Mouse (Mus musculus) CH12.LX (cell line): ENCODE data around the gene Lsg1. TPM values are rescaled to one million over a fixed set of nuclear protein-coding genes. Genes with fewer than 3 reads are reported as not detected.

Source experiments
- DNase-seq: peaks from one replicate; pipeline ENCODE4 v3.0.0-alpha.2; 2013; ENCODE audit errors: extremely low read depth
- H3K27ac ChIP-seq: 2 replicates; pipeline ENCODE4 v1.5.1; 2012; ENCODE audit warnings: low read depth, mild to moderate bottlenecking, control low read depth, moderate library complexity; ENCODE audit not compliant: insufficient read depth
- H3K27me3 ChIP-seq: replicated peaks from 2 replicates; pipeline ENCODE3; 2012; ENCODE audit warnings: inconsistent platforms
- H3K36me3 ChIP-seq, 2 experiments: replicated peaks in 1 of 2; 2 replicates each; pipeline versions ENCODE3 to v1.6.1; 2012; ENCODE audit warnings: inconsistent platforms in 1 of 2, low read length in 1 of 2, mild to moderate bottlenecking in 1 of 2, mixed read lengths in 1 of 2, moderate library complexity in 1 of 2; ENCODE audit not compliant: control insufficient read depth in 1 of 2, insufficient read depth in 1 of 2
- H3K4me1 ChIP-seq, 2 experiments: 2 replicates each; pipeline ENCODE4 v1.6.1; 2012; ENCODE audit warnings: inconsistent platforms in 1 of 2, moderate library complexity in 1 of 2; ENCODE audit not compliant: insufficient read depth in 2 of 2, control insufficient read depth in 1 of 2
- H3K4me2 ChIP-seq: 2 replicates; pipeline ENCODE4 v1.6.1; 2012; ENCODE audit warnings: low read depth, mild to moderate bottlenecking, control low read depth; ENCODE audit not compliant: poor library complexity, insufficient read depth, severe bottlenecking
- H3K4me3 ChIP-seq, 3 experiments: fragments of 150-350 bp in 1 of 3; sonication (generic) in 1 of 3; replicated peaks in 1 of 3; 2 replicates each; pipeline versions ENCODE3 to v1.5.1; 2011 to 2012; ENCODE audit warnings: low read depth in 2 of 3, low read length in 2 of 3, mild to moderate bottlenecking in 2 of 3, moderate library complexity in 2 of 3, control low read depth in 1 of 3, improper control_type of control experiment in 1 of 3, inconsistent platforms in 1 of 3, mixed read lengths in 1 of 3; ENCODE audit not compliant: poor library complexity in 1 of 3
- H3K79me2 ChIP-seq: replicated peaks from 2 replicates; pipeline ENCODE4 v1.6.1; 2012; ENCODE audit warnings: mild to moderate bottlenecking, moderate library complexity; ENCODE audit not compliant: control insufficient read depth, poor library complexity, insufficient read depth, severe bottlenecking; ENCODE audit errors: extremely low read depth
- H3K9ac ChIP-seq: 2 replicates; pipeline ENCODE4 v1.6.1; 2012; ENCODE audit warnings: low read depth, mild to moderate bottlenecking, control low read depth, moderate library complexity; ENCODE audit not compliant: insufficient read depth
- H3K9me3 ChIP-seq: replicated peaks from 2 replicates; pipeline ENCODE3; 2012; ENCODE audit warnings: low read length, inconsistent platforms, mixed read lengths
- BHLHE40 ChIP-seq: IDR thresholded peaks from 2 replicates; pipeline ENCODE4 v1.6.1; 2011; ENCODE audit warnings: mild to moderate bottlenecking, low read depth, low read length, improper control_type of control experiment
- CHD1 ChIP-seq: IDR thresholded peaks from 2 replicates; pipeline ENCODE4 v1.6.1; 2012; ENCODE audit warnings: low read depth, low read length, improper control_type of control experiment, inconsistent platforms
- CHD2 ChIP-seq: IDR thresholded peaks from 2 replicates; pipeline ENCODE4 v1.6.1; 2011; ENCODE audit warnings: low read length, improper control_type of control experiment
- CTCF ChIP-seq, 2 experiments: IDR thresholded peaks in 1 of 2; conservative IDR thresholded peaks in 1 of 2; 2 replicates each; pipeline ENCODE4 v1.5.1; 2011 to 2012; ENCODE audit warnings: low read depth in 2 of 2, low read length in 2 of 2, improper control_type of control experiment in 1 of 2, inconsistent platforms in 1 of 2, mild to moderate bottlenecking in 1 of 2, moderate library complexity in 1 of 2
- E2F4 ChIP-seq: IDR thresholded peaks from 2 replicates; pipeline ENCODE4 v1.6.1; 2011; ENCODE audit warnings: low read depth, low read length, improper control_type of control experiment; ENCODE audit not compliant: insufficient replicate concordance
- ELF1 ChIP-seq: IDR thresholded peaks from 2 replicates; pipeline ENCODE4 v1.6.1; 2014; ENCODE audit warnings: low read depth, mild to moderate bottlenecking, inconsistent platforms, low read length, improper control_type of control experiment
- EP300 ChIP-seq: IDR thresholded peaks from 2 replicates; pipeline ENCODE4 v1.6.1; 2011; ENCODE audit warnings: low read length, improper control_type of control experiment
- ETS1 ChIP-seq: conservative IDR thresholded peaks from 2 replicates; pipeline ENCODE4 v1.6.1; 2012; ENCODE audit warnings: low read depth, mild to moderate bottlenecking, inconsistent platforms, low read length, improper control_type of control experiment, moderate library complexity
- HCFC1 ChIP-seq: IDR thresholded peaks from 2 replicates; pipeline ENCODE4 v1.6.1; 2012; ENCODE audit warnings: low read depth, mild to moderate bottlenecking, inconsistent platforms, low read length, improper control_type of control experiment
- IRF4 ChIP-seq: IDR thresholded peaks from 2 replicates; pipeline ENCODE4 v1.6.1; 2014; ENCODE audit warnings: low read depth, mild to moderate bottlenecking, inconsistent platforms, low read length, improper control_type of control experiment
- KAT2A ChIP-seq: IDR thresholded peaks from 2 replicates; pipeline ENCODE4 v1.6.1; 2012; ENCODE audit warnings: low read length, improper control_type of control experiment, inconsistent platforms; ENCODE audit not compliant: insufficient replicate concordance
- MAFK ChIP-seq: IDR thresholded peaks from 2 replicates; pipeline ENCODE4 v1.6.1; 2011; ENCODE audit warnings: low read length, improper control_type of control experiment; ENCODE audit not compliant: insufficient replicate concordance
- MAX ChIP-seq: IDR thresholded peaks from 2 replicates; pipeline ENCODE4 v1.6.1; 2011; ENCODE audit warnings: low read length, improper control_type of control experiment
- MAZ ChIP-seq: IDR thresholded peaks from 2 replicates; pipeline ENCODE4 v1.6.1; 2012; ENCODE audit warnings: low read depth, mild to moderate bottlenecking, inconsistent platforms, low read length, improper control_type of control experiment, moderate library complexity
- MEF2A ChIP-seq: IDR thresholded peaks from 2 replicates; pipeline ENCODE4 v1.6.1; 2014; ENCODE audit warnings: low read depth, mild to moderate bottlenecking, inconsistent platforms, low read length, improper control_type of control experiment, borderline replicate concordance
- MXI1 ChIP-seq: IDR thresholded peaks from 2 replicates; pipeline ENCODE4 v1.6.1; 2011; ENCODE audit warnings: mild to moderate bottlenecking, low read depth, low read length, improper control_type of control experiment
- MYC ChIP-seq: IDR thresholded peaks from 2 replicates; pipeline ENCODE4 v1.6.1; 2011; ENCODE audit warnings: low read depth, mild to moderate bottlenecking, improper control_type of control experiment, low read length
- NELFE ChIP-seq: IDR thresholded peaks from 2 replicates; pipeline ENCODE4 v1.6.1; 2011; ENCODE audit warnings: low read depth, low read length, improper control_type of control experiment
- NRF1 ChIP-seq: IDR thresholded peaks from 2 replicates; pipeline ENCODE4 v1.6.1; 2014; ENCODE audit warnings: low read depth, mild to moderate bottlenecking, inconsistent platforms, low read length, improper control_type of control experiment, moderate library complexity
- POLR2A ChIP-seq: IDR thresholded peaks from 2 replicates; pipeline ENCODE4 v1.6.1; 2011; ENCODE audit warnings: low read depth, mild to moderate bottlenecking, improper control_type of control experiment, low read length
- POLR2AphosphoS2 ChIP-seq: IDR thresholded peaks from 2 replicates; pipeline ENCODE4 v1.6.1; 2011; ENCODE audit warnings: low read depth, low read length, improper control_type of control experiment
- SIN3A ChIP-seq: IDR thresholded peaks from 2 replicates; pipeline ENCODE4 v1.6.1; 2012; ENCODE audit warnings: low read length, improper control_type of control experiment, inconsistent platforms
- TBP ChIP-seq: conservative IDR thresholded peaks from 2 replicates; pipeline ENCODE4 v1.6.1; 2011; ENCODE audit warnings: low read depth, low read length, improper control_type of control experiment
- TCF12 ChIP-seq: IDR thresholded peaks from 2 replicates; pipeline ENCODE4 v1.6.1; 2014; ENCODE audit warnings: low read depth, mild to moderate bottlenecking, inconsistent platforms, low read length, improper control_type of control experiment
- UBTF ChIP-seq: IDR thresholded peaks from 2 replicates; pipeline ENCODE4 v1.6.1; 2012; ENCODE audit warnings: low read depth, mild to moderate bottlenecking, inconsistent platforms, low read length, improper control_type of control experiment, moderate library complexity
- USF2 ChIP-seq: conservative IDR thresholded peaks from 2 replicates; pipeline ENCODE4 v1.6.1; 2011; ENCODE audit warnings: low read depth, low read length, improper control_type of control experiment
- ZC3H11A ChIP-seq: IDR thresholded peaks from 2 replicates; pipeline ENCODE4 v1.6.1; 2012; ENCODE audit warnings: low read depth, mild to moderate bottlenecking, inconsistent platforms, low read length, improper control_type of control experiment
- ZMIZ1 ChIP-seq: IDR thresholded peaks from 2 replicates; pipeline ENCODE4 v1.6.1; 2012; ENCODE audit warnings: low read depth, mild to moderate bottlenecking, inconsistent platforms, low read length, improper control_type of control experiment
- ZNF384 ChIP-seq: IDR thresholded peaks from 2 replicates; pipeline ENCODE4 v1.6.1; 2012; ENCODE audit warnings: low read depth, low read length, improper control_type of control experiment, inconsistent platforms
- dilution Hi-C: fragments of 300-500 bp; cut with MboI; formaldehyde crosslinking; loops from 2 replicates; pipeline ENCODE4 v1.14.3; 2020; ENCODE audit warnings: low sequenced_read_pairs; ENCODE audit not compliant: extremely low pct_unique_long_range_greater_than_20kb, extremely low pct_ligation_motif_present
- in situ Hi-C: fragments of 300-500 bp; cut with MboI; formaldehyde crosslinking; loops from 3 replicates; pipeline ENCODE4 v1.14.3; 2019; ENCODE audit warnings: low sequenced_read_pairs, low pct_ligation_motif_present, low pct_unique_long_range_greater_than_20kb, mixed read lengths
- polyA plus RNA-seq: library from polyadenylated mRNA; unstranded; fragments of >175 nt; gene quantifications from 2 replicates; pipeline ENCODE4 v1.2.1, GENCODE M21; 2012; ENCODE audit warnings: low read depth; ENCODE audit not compliant: insufficient read length
- total RNA-seq, 2 experiments: library from RNA; depleted of rRNA; stranded (reverse); fragments of 300-350 nt in 1 of 2; fragments of >200 nt in 1 of 2; gene quantifications; 2 replicates each; pipeline ENCODE4 v1.2.3; 2012 to 2014

Gene Lsg1
- total and polyA plus RNA-seq, 3 experiments: 58.4 to 189 (median 94.7) TPM

- TF ChIP-seq TCF12 (peak; percentile 33; the same call in 1 of the 2 replicates), ELF1 (0 out of 2 replicates have a peak, but pooled peaks have one; percentile 4), ETS1 (peak; percentile 26; the same call in 1 of the 2 replicates), HCFC1 (no peak), CHD2 (no peak), MYC (peak; percentile 82), EP300 (peak; percentile 45), ZNF384 (no peak), UBTF (no peak)
Observed at GRCm38 (mm10) chr16:30511563-30512340, 75.6 kb downstream of the Lsg1 start (continued).

DNA sequence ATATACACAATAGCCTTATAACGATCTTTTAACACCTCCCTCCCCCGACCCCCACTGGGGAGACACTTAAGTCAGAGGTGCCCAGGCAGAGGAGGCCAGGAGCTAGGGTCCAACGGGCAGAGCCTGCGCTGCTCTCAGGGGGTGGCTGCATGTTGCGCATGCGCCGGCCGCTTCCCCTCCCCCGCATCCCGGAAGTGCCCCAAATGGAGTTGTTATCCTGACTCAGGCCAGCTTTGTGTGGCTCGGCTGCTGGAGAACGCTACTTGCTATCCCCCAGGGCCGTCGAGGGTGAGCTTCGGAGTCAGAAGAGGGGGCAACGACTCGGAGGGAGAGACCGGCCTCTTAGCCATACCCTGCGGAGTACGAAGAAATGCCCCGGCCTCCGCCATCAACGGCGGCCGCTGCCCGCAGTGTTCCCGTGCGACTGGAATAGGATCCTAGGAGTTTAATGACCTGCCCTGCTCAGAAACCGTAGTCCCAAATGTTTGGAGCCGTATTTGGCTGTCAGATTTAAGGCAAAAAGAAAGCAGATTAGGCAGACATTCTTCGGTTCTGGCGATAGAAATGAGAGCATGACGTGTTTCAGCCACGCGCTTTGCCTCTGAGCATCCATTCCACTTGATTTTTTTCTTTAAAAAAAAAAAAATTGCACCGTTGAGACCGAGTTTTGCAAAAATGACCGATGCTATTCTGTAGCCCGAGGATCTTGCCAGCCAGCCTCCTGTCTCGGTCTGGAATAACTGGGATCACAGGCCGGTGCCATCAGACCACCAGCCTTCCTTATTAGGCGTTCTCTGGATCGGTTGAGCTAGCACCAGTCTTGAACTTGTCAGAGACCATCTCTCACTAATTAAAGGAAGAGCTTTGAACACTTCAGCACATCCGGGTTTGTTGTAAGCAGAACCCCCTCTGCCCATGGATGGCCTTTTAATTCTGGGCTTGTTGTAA lies 76.6 kb downstream of the Lsg1 start:
- dilution Hi-C loops: no loop called here
- in situ Hi-C loops: loop anchor here (5.0 kb wide), 1 partner anchor 133 kb away; no protein-coding TSS in a partner anchor
- H3K4me3 ChIP-seq: peak overlapping the region; percentile 69 to 98 (median 73)
- peaks cover 5 to 24% of the 10 kb centered on the region in 2 experiments for H3K4me1 ChIP-seq
- no peaks in the 10 kb centered on the region for H3K36me3 ChIP-seq
- peaks cover 6% of the 10 kb centered on the region for H3K9me3 ChIP-seq
- peak overlapping the region; percentile 93 for H3K4me2 ChIP-seq
- H3K27ac ChIP-seq: peak overlapping the region; percentile 40
- peaks cover 3% of the 10 kb centered on the region for H3K27me3 ChIP-seq
- peak; percentile 87 for TF ChIP-seq CHD2
- no peak for TF ChIP-seq E2F4
- TF ChIP-seq MAFK: no peak
- TF ChIP-seq ZMIZ1: peak; percentile 78; the same call in 1 of the 2 replicates
- TF ChIP-seq SIN3A: peak; percentile 82
- TF ChIP-seq EP300: no peak
- peak; percentile 65 for TF ChIP-seq ZNF384
- TF ChIP-seq MXI1: peak; percentile 62
- TF ChIP-seq ZC3H11A: no peak
- TF ChIP-seq NRF1: peak; percentile 99
- TF ChIP-seq MYC: peak; percentile 91
- no peak for TF ChIP-seq USF2
- TF ChIP-seq UBTF: no peak
- no peak for TF ChIP-seq KAT2A
- TF ChIP-seq CHD1: no peak; the same call in 1 of the 2 replicates
- peak; percentile 100 for TF ChIP-seq ELF1
- peak; percentile 93 for TF ChIP-seq NELFE
- TF ChIP-seq TCF12: peak; percentile 93
- no peak; the same call in 1 of the 2 replicates for TF ChIP-seq MEF2A
- peak; percentile 57; the same call in 1 of the 2 replicates for TF ChIP-seq MAX
- TF ChIP-seq CTCF (conservative IDR thresholded peaks at IDR 0.05 in 1 of 2, IDR thresholded peaks at IDR 0.05 in 1 of 2; ENCODE audit: low read depth in 2 of 2, low read length in 2 of 2): no peak
- TF ChIP-seq BHLHE40: peak; percentile 40; the same call in 1 of the 2 replicates
- peak; percentile 92 for TF ChIP-seq POLR2A
- peak; percentile 81; the same call in 1 of the 2 replicates for TF ChIP-seq TBP
- TF ChIP-seq HCFC1: peak; percentile 74
- TF ChIP-seq MAZ: peak; percentile 73
- peak; percentile 15; the same call in 1 of the 2 replicates for TF ChIP-seq IRF4
- peak; percentile 92 for TF ChIP-seq POLR2AphosphoS2
- TF ChIP-seq ETS1: 0 out of 2 replicates have a peak, but pooled peaks have one; percentile 6
- peak overlapping the region; percentile 79 for H3K9ac ChIP-seq
- H3K79me2 ChIP-seq: no peaks in the 10 kb centered on the region
- DNase-seq: peak; percentile 92
